Mouse (Mus musculus): ENCODE measurements around the gene Ndufa5. TPM values are rescaled to one million over a fixed set of nuclear protein-coding genes. Genes with fewer than 3 reads are reported as not detected.

Ndufa5 gene
- polyA plus RNA-seq, 1 experiment from 2014 or later: 625 TPM

DNA sequence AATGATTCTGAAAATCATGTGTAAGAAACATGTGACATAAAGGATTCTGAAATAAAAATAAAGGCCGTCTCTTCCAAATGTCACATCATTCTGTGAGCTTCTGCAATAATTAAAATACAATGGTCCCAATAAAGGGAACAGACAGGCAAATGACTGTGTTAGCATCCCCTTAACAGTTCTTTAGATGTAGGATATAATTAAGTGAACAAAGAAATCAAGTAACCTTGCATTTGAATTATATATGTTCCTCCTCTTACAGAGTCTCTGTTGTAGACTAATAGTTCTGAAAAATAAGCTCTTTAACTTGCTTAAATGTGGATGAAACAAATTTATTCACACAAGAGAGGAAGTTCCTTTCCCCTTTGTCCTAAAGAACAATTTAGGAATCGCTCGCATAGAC, 10.6 kb upstream of the Ndufa5 start:
- H3K27ac ChIP-seq (ENCODE audit: low read depth, low read length): no peak overlapping the region
- ATAC-seq (replicated peaks; ENCODE audit: insufficient number of reproducible peaks, low FRiP score, low TSS enrichment): no peak

GRCm38 (mm10) chr6:24532804-24533203, 5.0 kb upstream of the Ndufa5 start:
- no peak for ATAC-seq (replicated peaks; ENCODE audit: insufficient number of reproducible peaks, low FRiP score, low TSS enrichment)
- Histone ChIP-seq H3K9ac (ENCODE audit: low read depth, low read length) (no peak overlapping the region), H3K4me3 (ENCODE audit: low read depth, low read length) (no peak overlapping the region), H3K27me3 (ENCODE audit: control insufficient read depth, insufficient read depth, low read length) (no peaks in the 10 kb centered on the region), H3K36me3 (ENCODE audit: control insufficient read depth, insufficient read depth, low read length) (no peaks in the 10 kb centered on the region), H3K9me3 (replicated peaks; ENCODE audit: control insufficient read depth, low read length) (no peaks in the 10 kb centered on the region), H3K4me2 (no peak overlapping the region), H3K4me1 (ENCODE audit: control insufficient read depth, insufficient read depth, low read length) (peaks cover 15% of the 10 kb centered on the region), H3K27ac (ENCODE audit: low read depth, low read length) (no peak overlapping the region)
- WGBS (ENCODE audit: insufficient replicate concordance): 55% methylated on average over 3 of the region's 3 CpGs

More for the DNA sequence above, 10.6 kb upstream of the Ndufa5 start:
- no peaks in the 10 kb centered on the region for H3K9me3 ChIP-seq (replicated peaks; ENCODE audit: control insufficient read depth, low read length)
- H3K4me1 ChIP-seq (ENCODE audit: control insufficient read depth, insufficient read depth, low read length): peaks cover 6% of the 10 kb centered on the region; the same call in 1 of the 2 replicates
- H3K36me3 ChIP-seq (ENCODE audit: control insufficient read depth, insufficient read depth, low read length): no peaks in the 10 kb centered on the region
- H3K4me3 ChIP-seq (ENCODE audit: low read depth, low read length): no peak overlapping the region
- H3K4me2 ChIP-seq: no peak overlapping the region
- H3K9ac ChIP-seq (ENCODE audit: low read depth, low read length): no peak overlapping the region
- whole genome bisulfite sequencing (ENCODE audit: insufficient replicate concordance): 88% methylated on average over 3 of the region's 3 CpGs
- no peaks in the 10 kb centered on the region for H3K27me3 ChIP-seq (ENCODE audit: control insufficient read depth, insufficient read depth, low read length)

- peak overlapping the region; percentile 59 for H3K4me2 ChIP-seq
- H3K9ac ChIP-seq (ENCODE audit: low read depth, low read length): peak overlapping the region; percentile 59; the same call in 1 of the 2 replicates
- peak overlapping the region; percentile 4; the same call in 1 of the 2 replicates for H3K27ac ChIP-seq (ENCODE audit: low read depth, low read length)
- peak overlapping the region; percentile 9; the same call in 1 of the 2 replicates for H3K4me3 ChIP-seq (ENCODE audit: low read depth, low read length)
- peaks cover 22% of the 10 kb centered on the region for H3K4me1 ChIP-seq (ENCODE audit: control insufficient read depth, insufficient read depth, low read length)
- ATAC-seq (replicated peaks; ENCODE audit: insufficient number of reproducible peaks, low FRiP score, low TSS enrichment): no peak
- no peaks in the 10 kb centered on the region for H3K36me3 ChIP-seq (ENCODE audit: control insufficient read depth, insufficient read depth, low read length)
- H3K9me3 ChIP-seq (replicated peaks; ENCODE audit: control insufficient read depth, low read length): no peaks in the 10 kb centered on the region
- no peaks in the 10 kb centered on the region for H3K27me3 ChIP-seq (ENCODE audit: control insufficient read depth, insufficient read depth, low read length)
- WGBS (ENCODE audit: insufficient replicate concordance): 36% methylated on average over 11 of the region's 11 CpGs
Measured at GRCm38 (mm10) chr6:24530711-24531420, 3.1 kb upstream of the Ndufa5 start.

- no peak for ATAC-seq (replicated peaks; ENCODE audit: insufficient number of reproducible peaks, low FRiP score, low TSS enrichment)
Measured at GRCm38 (mm10) chr6:24530166-24530565, 2.4 kb upstream of the Ndufa5 start.

DNA sequence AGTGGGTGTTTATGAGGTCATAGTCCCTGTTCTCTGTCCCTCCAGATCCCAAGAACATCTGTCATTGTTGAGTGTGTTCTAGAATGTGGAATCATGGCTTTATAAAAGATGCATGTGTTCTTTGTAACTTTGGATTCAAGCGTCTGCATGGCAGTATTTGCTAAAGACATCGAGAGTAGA, 141 bp upstream of the Ndufa5 start, which contains the start of gene Asb15:
Gene Asb15 (plus strand): TSS at position 81 of the 180 bp plus-strand sequence.
- peaks cover 24% of the 10 kb centered on the region for H3K4me1 ChIP-seq (ENCODE audit: control insufficient read depth, insufficient read depth, low read length)
- no peaks in the 10 kb centered on the region for H3K27me3 ChIP-seq (ENCODE audit: control insufficient read depth, insufficient read depth, low read length)
- 53% methylated on average over 2 of the region's 2 CpGs for WGBS (ENCODE audit: insufficient replicate concordance)
- H3K9ac ChIP-seq (ENCODE audit: low read depth, low read length): peak within 1 kb of the TSS; percentile 87
- peak within 1 kb of the TSS; percentile 29; the same call in 1 of the 2 replicates for H3K27ac ChIP-seq (ENCODE audit: low read depth, low read length)
- peak within 1 kb of the TSS; percentile 79 for H3K4me3 ChIP-seq (ENCODE audit: low read depth, low read length)
- ATAC-seq (replicated peaks; ENCODE audit: insufficient number of reproducible peaks, low FRiP score, low TSS enrichment): no peak
- peak within 1 kb of the TSS; percentile 84 for H3K4me2 ChIP-seq
- no peaks in the 10 kb centered on the region for H3K9me3 ChIP-seq (replicated peaks; ENCODE audit: control insufficient read depth, low read length)
- H3K36me3 ChIP-seq (ENCODE audit: control insufficient read depth, insufficient read depth, low read length): no peaks in the 10 kb centered on the region

More at GRCm38 (mm10) chr6:24530166-24530565, 2.4 kb upstream of the Ndufa5 start:
- no peaks in the 10 kb centered on the region for H3K27me3 ChIP-seq (ENCODE audit: control insufficient read depth, insufficient read depth, low read length)
- peaks cover 24% of the 10 kb centered on the region for H3K4me1 ChIP-seq (ENCODE audit: control insufficient read depth, insufficient read depth, low read length)
- 14% methylated on average over 4 of the region's 4 CpGs for WGBS (ENCODE audit: insufficient replicate concordance)
- peak overlapping the region; percentile 9; the same call in 1 of the 2 replicates for H3K4me3 ChIP-seq (ENCODE audit: low read depth, low read length)
- H3K9me3 ChIP-seq (replicated peaks; ENCODE audit: control insufficient read depth, low read length): no peaks in the 10 kb centered on the region
- H3K4me2 ChIP-seq: peak overlapping the region; percentile 59
- H3K9ac ChIP-seq (ENCODE audit: low read depth, low read length): peak overlapping the region; percentile 59; the same call in 1 of the 2 replicates
- no peaks in the 10 kb centered on the region for H3K36me3 ChIP-seq (ENCODE audit: control insufficient read depth, insufficient read depth, low read length)
- H3K27ac ChIP-seq (ENCODE audit: low read depth, low read length): peak overlapping the region; percentile 4; the same call in 1 of the 2 replicates

GRCm38 (mm10) chr6:24525705-24526104, 2.1 kb downstream of the Ndufa5 start:
- Histone ChIP-seq H3K4me1 (ENCODE audit: control insufficient read depth, insufficient read depth, low read length) (peaks cover 12% of the 10 kb centered on the region), H3K9ac (ENCODE audit: low read depth, low read length) (no peak overlapping the region), H3K27ac (ENCODE audit: low read depth, low read length) (no peak overlapping the region), H3K4me3 (ENCODE audit: low read depth, low read length) (peak overlapping the region; percentile 5; the same call in 1 of the 2 replicates), H3K27me3 (ENCODE audit: control insufficient read depth, insufficient read depth, low read length) (no peaks in the 10 kb centered on the region), H3K36me3 (ENCODE audit: control insufficient read depth, insufficient read depth, low read length) (no peaks in the 10 kb centered on the region), H3K4me2 (peak overlapping the region; percentile 84; the same call in 1 of the 2 replicates), H3K9me3 (replicated peaks; ENCODE audit: control insufficient read depth, low read length) (no peaks in the 10 kb centered on the region)
- no peak for ATAC-seq (replicated peaks; ENCODE audit: insufficient number of reproducible peaks, low FRiP score, low TSS enrichment)
- 86% methylated on average over 3 of the region's 3 CpGs for WGBS (ENCODE audit: insufficient replicate concordance)

DNA sequence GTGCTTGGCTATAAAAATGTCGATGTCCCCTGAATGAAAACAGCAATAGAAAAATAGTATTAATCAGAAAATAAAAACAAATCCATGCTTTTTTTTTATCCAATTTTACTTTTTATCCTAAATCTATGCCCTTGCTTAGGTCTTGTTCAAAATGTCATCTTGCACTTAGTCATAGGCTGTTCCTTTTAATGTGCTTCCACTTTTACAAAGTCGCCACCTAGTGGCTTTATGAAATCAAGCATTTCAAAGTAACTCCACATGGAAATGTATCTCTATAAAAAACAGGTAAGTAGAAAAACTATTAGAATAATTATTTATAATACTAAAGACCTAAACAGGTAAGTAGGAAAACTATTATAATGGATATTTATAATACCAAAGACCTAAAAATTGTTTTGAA, 11.6 kb downstream of the Ndufa5 start:
- no peak overlapping the region for H3K27ac ChIP-seq (ENCODE audit: low read depth, low read length)
- H3K4me2 ChIP-seq: no peak overlapping the region
- WGBS (ENCODE audit: insufficient replicate concordance): 41% methylated on average over 2 of the region's 2 CpGs
- peaks cover 5% of the 10 kb centered on the region for H3K36me3 ChIP-seq (ENCODE audit: control insufficient read depth, insufficient read depth, low read length)
- peaks cover 7% of the 10 kb centered on the region; the same call in 1 of the 2 replicates for H3K4me1 ChIP-seq (ENCODE audit: control insufficient read depth, insufficient read depth, low read length)
- H3K9ac ChIP-seq (ENCODE audit: low read depth, low read length): no peak overlapping the region
- no peak overlapping the region for H3K4me3 ChIP-seq (ENCODE audit: low read depth, low read length)
- ATAC-seq (replicated peaks; ENCODE audit: insufficient number of reproducible peaks, low FRiP score, low TSS enrichment): no peak
- H3K27me3 ChIP-seq (ENCODE audit: control insufficient read depth, insufficient read depth, low read length): no peaks in the 10 kb centered on the region
- H3K9me3 ChIP-seq (replicated peaks; ENCODE audit: control insufficient read depth, low read length): no peaks in the 10 kb centered on the region

DNA sequence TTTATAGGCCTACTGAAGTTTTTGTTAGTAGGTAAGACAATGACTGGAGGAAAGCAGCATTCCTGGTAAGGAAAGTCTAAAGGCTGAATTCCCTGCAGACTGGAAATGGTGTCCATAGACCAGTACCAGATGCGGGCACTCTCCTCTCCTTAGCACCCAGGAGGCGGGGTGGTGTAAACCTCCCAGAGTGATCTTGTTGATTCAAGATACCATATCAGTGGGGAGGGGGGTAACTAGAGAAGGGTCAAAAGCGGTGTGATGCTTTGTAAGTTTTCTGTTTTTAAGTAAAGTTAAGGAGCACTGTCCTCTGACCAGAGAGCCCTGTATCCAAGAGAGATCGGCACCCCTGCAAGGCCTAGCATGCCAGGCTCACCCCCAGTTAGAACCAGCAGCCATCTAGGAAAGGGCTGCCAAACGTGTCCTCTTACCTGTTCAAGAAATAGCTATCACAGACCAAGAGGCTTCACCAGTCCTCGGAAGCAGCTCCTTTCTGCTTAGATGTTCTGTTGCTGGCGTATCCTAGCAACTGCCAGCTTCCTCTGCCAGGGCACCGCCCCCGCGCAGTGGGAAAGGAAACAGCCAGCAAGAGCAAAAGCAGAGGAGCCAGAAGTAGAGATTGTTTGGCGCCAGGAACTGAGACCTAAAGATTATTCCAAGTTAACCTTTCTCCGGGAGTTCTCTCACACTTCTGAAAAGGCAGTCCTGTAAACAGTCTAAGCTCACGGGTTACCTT, 13.1 kb downstream of the Ndufa5 start, which contains the start of gene Iqub:
Gene Iqub (minus strand): TSS at position 516 of the 733 bp plus-strand sequence.
- WGBS (ENCODE audit: insufficient replicate concordance): 12% methylated on average over 13 of the region's 13 CpGs
- peak; percentile 49; the same call in 1 of the 2 replicates for ATAC-seq (replicated peaks; ENCODE audit: insufficient number of reproducible peaks, low FRiP score, low TSS enrichment)
- H3K4me1 ChIP-seq (ENCODE audit: control insufficient read depth, insufficient read depth, low read length): peaks cover 7% of the 10 kb centered on the region; the same call in 1 of the 2 replicates
- peaks cover 5% of the 10 kb centered on the region for H3K36me3 ChIP-seq (ENCODE audit: control insufficient read depth, insufficient read depth, low read length)
- no peak within 1 kb of the TSS for H3K9ac ChIP-seq (ENCODE audit: low read depth, low read length)
- peak within 1 kb of the TSS; percentile 62 for H3K27ac ChIP-seq (ENCODE audit: low read depth, low read length)
- H3K4me2 ChIP-seq: peak within 1 kb of the TSS; percentile 49
- no peaks in the 10 kb centered on the region for H3K9me3 ChIP-seq (replicated peaks; ENCODE audit: control insufficient read depth, low read length)
- H3K4me3 ChIP-seq (ENCODE audit: low read depth, low read length): no peak within 1 kb of the TSS
- no peaks in the 10 kb centered on the region for H3K27me3 ChIP-seq (ENCODE audit: control insufficient read depth, insufficient read depth, low read length)
